Mouse (Mus musculus) thymus, postnatal 36 days (tissue): ENCODE measurements at regions not wholly inside any gene's neighbourhood (a gene's known extent, or its start where the extent isn't known, plus 50 kb on each side); places are given as distances from the start of the nearest gene placed in this dataset.
A peak's percentile ranks its signal among the peaks of the same experiment; 100 is the strongest.

Experiments used
- DNase-seq, 2 experiments: peaks; one replicate each; pipeline ENCODE4 v3.0.0; 2022; ENCODE audit warnings: mixed read lengths in 2 of 2

DNA sequence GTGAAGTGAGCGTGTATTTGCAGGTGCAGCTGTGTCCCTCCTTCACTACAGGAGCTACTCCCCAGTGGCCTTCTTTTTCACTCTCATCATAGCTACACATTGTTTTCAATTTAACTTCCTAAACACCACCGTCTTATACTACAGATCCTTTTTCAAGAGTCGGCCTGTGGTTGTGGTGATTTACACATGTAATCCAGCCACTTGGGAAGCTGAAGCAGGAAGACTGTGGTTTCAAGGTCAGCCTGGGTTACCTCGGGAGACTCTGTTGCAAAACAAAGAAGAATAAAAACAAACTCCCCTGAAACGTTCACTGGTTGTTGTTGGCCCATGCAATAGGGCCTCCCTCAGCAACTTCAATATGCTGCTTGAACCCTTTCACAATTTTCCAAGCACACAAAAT is 153.8 kb upstream of the Kcnh8 start:
- no peak for DNase-seq

DNA sequence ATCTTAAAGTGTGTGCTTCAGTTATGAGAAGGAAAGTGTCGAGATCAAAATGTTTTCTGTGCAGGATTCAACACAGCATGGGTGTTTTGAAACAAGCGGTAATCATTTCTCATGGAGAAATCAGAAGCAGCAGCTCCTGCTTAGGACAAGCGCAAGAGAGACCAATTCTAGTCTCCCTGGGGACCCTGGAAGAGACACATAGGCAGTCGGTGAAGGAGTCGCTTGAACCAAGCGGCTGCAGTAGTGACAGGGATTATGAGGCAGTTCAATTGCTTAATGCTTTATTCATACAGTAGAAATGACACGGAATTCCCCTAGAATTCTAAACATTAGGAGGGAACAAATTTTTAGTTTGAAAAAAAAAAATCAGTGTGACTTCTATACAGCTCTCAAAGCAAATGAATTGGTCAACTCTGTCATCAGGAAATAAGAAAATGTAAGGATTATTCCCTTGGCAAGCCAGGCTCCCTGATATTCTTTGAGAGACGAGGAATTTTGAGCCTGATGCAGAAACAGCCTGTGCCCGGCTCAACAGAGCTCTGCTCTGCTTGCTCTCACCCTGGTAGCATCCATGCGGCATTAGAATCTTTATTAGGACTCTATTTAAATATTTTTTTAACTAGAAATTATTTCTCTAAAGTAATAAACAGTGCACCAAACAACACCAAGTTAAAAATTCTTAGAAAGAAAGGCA is 143.1 kb upstream of the Kcnh8 start:
- no peak for DNase-seq

DNA sequence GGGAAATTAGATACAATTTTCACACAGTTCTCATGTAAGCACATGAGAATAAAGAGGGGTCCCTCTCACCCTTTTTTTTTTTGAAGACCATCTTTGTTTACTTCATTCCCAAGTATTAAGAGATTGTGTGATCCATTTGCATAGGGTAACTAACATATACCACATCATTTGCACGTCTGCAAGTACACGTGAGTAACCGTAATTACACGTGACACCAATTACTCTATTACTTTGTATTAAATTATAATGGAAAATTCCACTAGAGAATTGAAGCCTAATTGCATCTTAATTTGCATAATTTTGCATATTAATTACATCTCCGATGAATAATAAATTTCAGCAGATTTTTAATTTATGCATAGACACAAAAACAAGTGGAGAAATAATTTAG is 142.5 kb upstream of the Kcnh8 start:
- no peak for DNase-seq

DNA sequence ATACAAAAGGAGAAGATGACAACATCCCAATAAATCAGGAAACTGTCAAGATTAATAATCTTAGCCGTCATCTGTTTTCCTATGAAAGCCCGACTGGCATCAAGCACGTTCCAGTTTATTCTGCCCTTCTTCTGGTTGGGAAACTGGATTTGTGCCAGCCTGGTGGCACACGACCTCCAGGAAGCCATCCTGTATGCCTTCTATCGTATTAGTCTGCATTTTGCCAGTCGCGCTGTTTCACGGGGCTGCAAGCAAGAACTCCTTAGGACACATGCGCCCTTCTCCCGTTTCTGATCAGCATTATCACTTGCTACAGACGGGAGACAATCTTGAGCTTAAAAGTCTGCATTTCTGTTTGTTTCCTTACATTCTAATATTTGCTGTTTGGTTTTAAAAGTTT is 141.2 kb upstream of the Kcnh8 start:
- peak; percentile 60 to 66 for DNase-seq

DNA sequence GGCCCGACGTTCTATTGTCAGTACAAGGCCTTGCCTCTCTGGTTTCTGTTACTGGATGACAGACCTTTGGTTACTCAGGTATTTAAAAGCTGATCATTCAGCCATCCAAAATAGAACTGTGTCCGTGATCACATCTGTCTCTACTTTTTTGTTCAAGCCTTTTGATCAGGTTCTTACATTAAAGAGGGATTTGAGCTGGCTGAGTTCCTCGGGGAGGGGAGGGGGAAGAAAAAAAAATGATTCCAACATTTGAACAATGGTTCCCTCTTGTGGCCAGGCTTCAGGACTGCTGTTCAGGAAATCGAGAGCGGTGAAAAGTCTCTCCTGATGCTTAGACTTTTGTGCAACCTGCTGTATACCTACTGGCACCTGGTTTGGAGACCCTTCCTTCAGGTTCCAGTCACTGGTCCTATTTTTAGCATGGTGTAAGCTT is 140.8 kb upstream of the Kcnh8 start:
- DNase-seq, result peak; percentile 75 to 85

DNA sequence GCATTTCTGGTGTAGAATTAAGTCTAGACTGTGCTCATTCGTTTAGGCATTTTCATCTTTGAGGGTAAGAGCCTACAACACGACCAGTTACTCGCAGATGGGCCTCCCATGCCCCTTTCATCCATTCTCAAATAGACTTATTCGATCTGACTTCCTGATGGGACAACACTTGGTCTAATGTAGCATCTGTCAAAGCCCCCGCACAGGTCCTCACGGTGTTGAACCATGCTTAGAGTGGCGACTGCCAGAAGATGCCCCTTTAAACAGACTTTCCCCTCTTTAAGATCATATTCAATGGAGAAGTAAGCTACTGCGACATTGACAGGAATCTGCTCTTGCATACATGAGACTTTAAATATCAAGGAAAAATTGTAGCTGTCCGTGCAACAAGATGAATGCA is 140.1 kb upstream of the Kcnh8 start:
- DNase-seq, result peak; percentile 55 to 64

DNA sequence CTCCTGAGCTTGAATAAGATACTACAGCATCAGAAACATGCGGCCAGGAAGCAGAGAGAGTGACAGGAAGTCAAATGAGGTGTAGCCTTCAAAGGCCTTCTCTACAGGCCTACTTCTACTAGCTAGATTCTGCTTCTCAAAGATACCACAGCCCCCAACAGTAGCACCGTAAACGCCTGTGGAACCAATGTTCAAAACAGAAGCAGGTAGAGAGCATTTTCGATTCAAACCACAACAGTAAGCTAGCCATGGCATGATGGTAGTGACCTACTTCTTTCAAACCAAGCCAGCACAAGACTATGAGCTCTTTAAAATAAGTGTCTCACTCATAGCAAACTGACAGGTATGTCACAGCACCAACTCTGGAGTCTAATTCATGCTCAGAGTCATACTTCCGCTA is 134.0 kb upstream of the Kcnh8 start:
- DNase-seq, result peak; percentile 65 to 72

DNA sequence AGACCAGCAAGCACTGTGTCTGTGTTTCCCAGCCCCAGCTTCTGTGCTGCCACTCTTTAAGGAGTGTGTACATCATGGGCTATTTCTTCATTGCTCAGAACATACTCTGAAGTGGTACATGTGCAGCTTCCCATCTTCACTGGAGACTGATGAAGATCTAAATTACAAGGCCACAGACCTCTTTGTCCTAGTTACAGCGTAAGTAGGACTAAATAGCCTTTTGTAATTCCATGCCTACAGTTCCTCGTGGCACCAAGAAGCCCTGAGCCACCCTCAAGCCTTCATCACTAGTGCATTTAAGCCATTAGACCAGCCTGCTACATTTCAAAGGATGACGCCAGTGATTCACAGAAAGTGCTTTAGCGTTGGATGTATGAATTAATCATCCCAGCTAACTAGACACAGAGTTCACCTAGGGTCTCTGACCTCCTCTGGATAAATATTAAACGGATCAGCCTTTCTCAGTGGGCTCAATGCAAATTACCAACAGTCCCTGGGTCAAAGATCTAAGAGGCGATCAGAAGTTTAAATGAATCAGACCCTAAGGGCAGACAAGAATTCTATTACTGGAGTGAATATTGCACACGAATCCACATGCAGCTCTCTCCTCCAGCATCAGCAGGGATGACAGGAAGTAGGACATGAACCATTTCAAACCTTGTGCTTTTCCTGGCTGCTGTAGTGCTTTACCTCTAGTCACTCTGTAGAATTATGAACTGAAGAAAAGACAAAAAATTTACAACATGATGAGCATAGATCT is 123.0 kb upstream of the Kcnh8 start:
- no peak for DNase-seq

DNA sequence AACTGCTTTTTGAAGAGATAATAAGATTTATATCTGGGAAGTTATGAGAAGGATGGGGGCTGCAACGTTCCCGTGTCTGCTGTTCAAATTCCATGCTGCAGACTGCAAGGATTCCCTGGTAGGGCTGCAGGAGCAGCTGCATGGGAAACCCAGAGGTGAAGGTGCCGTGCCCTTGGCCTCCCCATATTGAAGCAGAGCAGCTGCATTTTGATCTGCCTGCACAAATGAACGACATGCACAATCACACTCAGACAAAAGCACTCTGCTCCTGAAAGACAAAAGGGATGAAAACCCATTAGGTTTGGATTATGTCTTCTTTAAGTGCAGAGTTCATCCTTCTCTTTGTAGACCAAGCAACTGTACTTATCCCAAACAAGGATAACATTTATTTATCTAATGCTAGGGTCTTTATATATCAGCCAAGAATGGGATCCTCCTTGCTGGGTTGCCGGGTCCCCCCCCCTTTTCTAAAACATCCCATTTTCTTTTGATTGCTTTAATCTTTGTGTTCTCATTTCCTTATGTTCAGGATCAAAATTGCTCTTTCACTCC is 122.3 kb upstream of the Kcnh8 start:
- no peak for DNase-seq

DNA sequence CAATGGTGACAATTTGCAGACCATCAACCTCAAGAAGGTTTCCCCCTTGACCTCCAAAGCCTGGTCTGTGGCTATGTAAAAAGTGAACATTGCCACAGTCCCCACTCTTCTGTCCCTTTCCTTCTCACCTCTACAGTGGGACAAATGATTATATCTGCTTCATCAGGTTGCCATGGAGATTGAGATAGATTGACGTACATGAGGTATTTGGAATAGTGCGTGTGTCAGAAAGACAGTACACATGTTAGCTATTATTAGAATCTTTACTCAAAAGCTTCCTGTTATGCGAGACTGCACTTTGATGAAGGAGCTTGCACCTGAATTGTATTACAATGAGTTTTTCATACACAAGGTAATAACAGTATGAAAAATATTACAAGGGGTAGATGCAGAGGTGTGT is 95.7 kb upstream of the Kcnh8 start:
- no peak for DNase-seq

DNA sequence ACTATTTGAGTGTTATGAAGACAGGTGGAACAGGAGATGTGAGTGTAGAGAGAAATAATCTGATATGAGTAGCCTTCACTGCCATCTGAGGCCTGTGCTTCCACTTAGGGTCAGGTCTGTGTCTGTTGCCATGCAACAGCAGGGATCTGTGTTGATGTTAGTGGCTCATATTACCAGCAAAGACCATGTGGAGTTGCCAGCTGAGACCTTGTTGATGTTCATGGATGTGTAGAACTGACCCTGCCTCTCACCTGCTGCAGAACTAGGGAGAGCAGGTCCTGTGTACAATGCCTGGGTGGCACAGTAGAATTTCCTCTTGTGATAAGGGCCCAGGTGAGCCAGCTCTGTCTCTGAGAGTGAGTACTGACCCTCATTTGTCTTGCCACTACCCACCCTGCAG is 72.2 kb upstream of the Kcnh8 start:
- DNase-seq, result no peak
